Mouse (Mus musculus): Measurements from ENCODE around the gene Tada2b.

GRCm38 (mm10) chr5:36525216-36525615, 41.1 kb upstream of the Tada2b start:
- TF ChIP-seq POLR2A (IDR thresholded peaks at IDR 0.05; ENCODE audit: insufficient read depth, low read depth, low read length) (no peak), CTCF (IDR thresholded peaks at IDR 0.05) (no peak)
